Comparison of ENCODE assay signal across 8 mouse cellular contexts in genomic region chr5:142906532-142907047, GRCm38 (mm10). TPM values are rescaled to one million over a fixed set of nuclear protein-coding genes. Genes with fewer than 3 reads are reported as not detected.
DNase-seq lines count a peak whose midpoint lies in the region; ATAC-seq and TF ChIP-seq lines count a peak whose summit lies in the region.

Actb (minus strand) TSS chr5:142906754.

- H3K9ac ChIP-seq in lung, embryonic 16.5 days (ENCODE audit: low read length), result peak within 1 kb of the TSS; percentile 100

- WGBS in cerebellum, adult 2 months, result under 1% methylated on average over 41 of the region's 41 CpGs
- under 1% methylated on average over 41 of the region's 41 CpGs for WGBS in lung, embryonic 16.5 days

- no peak for TF ChIP-seq CTCF in G1E (IDR thresholded peaks at IDR 0.05; ENCODE audit: low read depth, low read length)
- no peak for TF ChIP-seq CTCF in cerebellum, adult 2 months (IDR thresholded peaks at IDR 0.05; ENCODE audit: borderline replicate concordance, insufficient read depth, low read depth, low read length)

- H3K27ac ChIP-seq in cerebellum, adult 2 months (ENCODE audit: insufficient read depth, low read length), result peak within 1 kb of the TSS; percentile 99
- H3K27ac ChIP-seq in lung, embryonic 16.5 days (ENCODE audit: low read length), result peak within 1 kb of the TSS; percentile 100

- no peaks in the 10 kb centered on the region for H3K27me3 ChIP-seq in G1E (ENCODE audit: insufficient read depth, low read length)
- no peaks in the 10 kb centered on the region for H3K27me3 ChIP-seq in cerebellum, adult 2 months (ENCODE audit: control insufficient read depth, insufficient read depth, low read length)
- no peaks in the 10 kb centered on the region for H3K27me3 ChIP-seq in lung, embryonic 16.5 days (ENCODE audit: control insufficient read depth, insufficient read depth, low read depth, low read length)

- H3K4me3 ChIP-seq in G1E (ENCODE audit: low read depth, low read length), result peak within 1 kb of the TSS; percentile 100
- peak within 1 kb of the TSS; percentile 96 for H3K4me3 ChIP-seq in cerebellum, adult 2 months (replicated peaks; ENCODE audit: insufficient read depth, low read depth, low read length)
- H3K4me3 ChIP-seq in lung, embryonic 16.5 days (ENCODE audit: low read length), result peak within 1 kb of the TSS; percentile 100

- peaks cover 42% of the 10 kb centered on the region for H3K36me3 ChIP-seq in G1E (replicated peaks)
- H3K36me3 ChIP-seq in lung, embryonic 16.5 days (ENCODE audit: control insufficient read depth, insufficient read depth, low read length), result peaks cover 35% of the 10 kb centered on the region

- TF ChIP-seq POLR2A in cerebellum, adult 2 months (IDR thresholded peaks at IDR 0.05; ENCODE audit: borderline replicate concordance, insufficient read depth, low read length), result peak; percentile 100

- H3K4me2 ChIP-seq in lung, embryonic 16.5 days (ENCODE audit: low read depth, low read length), result peak within 1 kb of the TSS; percentile 83

- peak; percentile 42 for ATAC-seq in G1E (ENCODE audit: extremely low read depth, insufficient number of reproducible peaks, low FRiP score, poor library complexity, severe bottlenecking)
- peak; percentile 57 to 66 for ATAC-seq in hematopoietic stem cell, adult 5-6 weeks (replicated peaks in 1 of 2; ENCODE audit: insufficient read depth in 1 of 2, low FRiP score in 2 of 2, low TSS enrichment in 1 of 2, low read depth in 1 of 2, poor library complexity in 2 of 2, severe bottlenecking in 2 of 2)
- peak; percentile 72 for ATAC-seq in lung, embryonic 16.5 days (ENCODE audit: low read depth)

- DNase-seq in G1E (ENCODE audit: low spot score), result peak; percentile 85
- peak; percentile 97 to 98 for DNase-seq in cerebellum, adult 2 months
- DNase-seq in forelimb bud, embryonic 11.5 days (ENCODE audit: low read depth, low spot score), result peak; percentile 95
- peak; percentile 89 for DNase-seq in layer of hippocampus, adult 9-10 months (ENCODE audit: low spot score)
- peak; percentile 97 for DNase-seq in ovary, postnatal 10 days (ENCODE audit: low spot score)
- peak; percentile 96 to 98 for DNase-seq in thymus, postnatal 10 days (ENCODE audit: low spot score in 2 of 2)

- no peaks in the 10 kb centered on the region for H3K9me3 ChIP-seq in G1E (replicated peaks)
- H3K9me3 ChIP-seq in lung, embryonic 16.5 days (ENCODE audit: control insufficient read depth, low read length), result no peaks in the 10 kb centered on the region

- peaks cover 73% of the 10 kb centered on the region for H3K4me1 ChIP-seq in G1E (ENCODE audit: insufficient read depth, low read depth, low read length)
- peaks cover 27% of the 10 kb centered on the region for H3K4me1 ChIP-seq in cerebellum, adult 2 months (ENCODE audit: control insufficient read depth, insufficient read depth, low read length)
- peaks cover 50% of the 10 kb centered on the region for H3K4me1 ChIP-seq in lung, embryonic 16.5 days (replicated peaks; ENCODE audit: control insufficient read depth, insufficient read depth, low read length)

RNA-seq across cellular contexts. Expression of gene Actb, which starts in this region (rescaled TPM):
- 5,110 and 5,465 TPM in 2 replicates for total RNA-seq in G1E (2014; fragmentation: Nextera tagmentation)
- 4,783 and 4,919 TPM in 2 replicates for total RNA-seq in G1E (2017)
- polyA plus RNA-seq in G1E (2012), result 1,879 and 3,214 TPM in 2 replicates
- 2,136 and 2,149 TPM in 2 replicates for polyA plus RNA-seq in cerebellum, adult 2 months (2012; rRNA removed)
- total RNA-seq in hematopoietic stem cell, adult 5-6 weeks (2017), result 2,681 and 4,323 TPM in 2 replicates
- 16,153 and 18,603 TPM in 2 replicates for polyA plus RNA-seq in lung, embryonic 16.5 days (2015; fragmentation: Nextera tagmentation; extraction: Ambion mirVana)

Comparison
In these comparisons a context has a peak if more than half of its experiments do, and no peak if none do; other contexts are left out.
1. Peak in every context shown above with its lines: DNase-seq, ATAC-seq, H3K4me3 ChIP-seq and H3K27ac ChIP-seq.